Mouse (Mus musculus) c-Kit-positive CD71-positive TER-119-negative erythroid progenitor cells, embryonic 14.5 days (primary cell): ENCODE data around the gene Lypd4.
"Not testable (repeated sequence)": the region's sequence is repeated elsewhere in the genome, so short reads cannot be mapped to it uniquely, and the experiment has no call there.

Experiments
- DNase-seq: peaks from one replicate; pipeline ENCODE4 v3.0.0-alpha.2; 2013; ENCODE audit warnings: low read depth

Lypd4 gene

DNA sequence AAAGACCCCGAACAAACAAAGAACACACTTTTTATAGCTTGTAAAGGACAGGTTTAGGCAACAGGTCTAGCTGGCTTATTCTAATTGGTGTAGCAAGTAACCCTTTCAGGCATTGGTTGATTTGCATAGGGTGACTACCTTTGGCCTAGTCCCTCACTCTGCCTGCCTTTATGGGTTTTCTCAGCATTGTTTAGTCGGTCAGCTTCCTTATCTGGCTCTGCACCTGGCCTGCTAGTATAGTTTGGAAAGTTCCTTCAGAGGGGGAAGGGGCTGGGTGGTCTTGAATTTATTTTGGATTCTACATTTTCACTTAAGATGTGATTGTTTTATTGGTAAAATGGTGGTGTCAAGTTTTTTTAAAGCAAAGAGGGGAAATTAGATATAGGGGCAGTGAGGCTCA is 23.2 kb downstream of the Lypd4 start:
- not testable (repeated sequence) for DNase-seq

GRCm38 (mm10) chr7:24845713-24846112 is 24.0 kb downstream of the Lypd4 start:
- DNase-seq: peak; percentile 55

GRCm38 (mm10) chr7:24845181-24845580 is 24.6 kb downstream of the Lypd4 start:
- no peak for DNase-seq

DNA sequence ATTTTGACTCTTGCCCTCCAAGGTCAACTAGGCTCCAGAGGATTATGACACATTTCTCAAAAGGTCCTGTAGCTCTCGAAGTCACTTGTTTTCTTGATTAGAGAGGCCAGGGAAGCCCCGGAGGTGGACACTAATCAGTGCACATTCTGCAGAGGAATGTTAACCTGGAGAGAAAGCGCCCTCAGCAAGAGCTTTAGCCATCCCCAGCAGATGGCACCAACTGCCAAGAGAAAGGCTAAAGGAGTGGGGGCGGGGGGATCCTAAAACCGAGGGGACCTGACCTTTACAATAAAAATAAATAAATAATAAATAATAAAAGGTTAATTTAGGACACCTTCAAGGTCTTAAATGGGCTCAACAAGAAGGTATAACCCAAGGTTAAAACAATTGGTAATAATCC is 25.6 kb downstream of the Lypd4 start:
- no peak for DNase-seq

- no peak for DNase-seq
Observed at GRCm38 (mm10) chr7:24841009-24841408, 28.7 kb downstream of the Lypd4 start.

GRCm38 (mm10) chr7:24840331-24840730 is 29.4 kb downstream of the Lypd4 start:
- no peak for DNase-seq

GRCm38 (mm10) chr7:24839410-24839808 is 30.3 kb downstream of the Lypd4 start:
- DNase-seq: no peak

DNA sequence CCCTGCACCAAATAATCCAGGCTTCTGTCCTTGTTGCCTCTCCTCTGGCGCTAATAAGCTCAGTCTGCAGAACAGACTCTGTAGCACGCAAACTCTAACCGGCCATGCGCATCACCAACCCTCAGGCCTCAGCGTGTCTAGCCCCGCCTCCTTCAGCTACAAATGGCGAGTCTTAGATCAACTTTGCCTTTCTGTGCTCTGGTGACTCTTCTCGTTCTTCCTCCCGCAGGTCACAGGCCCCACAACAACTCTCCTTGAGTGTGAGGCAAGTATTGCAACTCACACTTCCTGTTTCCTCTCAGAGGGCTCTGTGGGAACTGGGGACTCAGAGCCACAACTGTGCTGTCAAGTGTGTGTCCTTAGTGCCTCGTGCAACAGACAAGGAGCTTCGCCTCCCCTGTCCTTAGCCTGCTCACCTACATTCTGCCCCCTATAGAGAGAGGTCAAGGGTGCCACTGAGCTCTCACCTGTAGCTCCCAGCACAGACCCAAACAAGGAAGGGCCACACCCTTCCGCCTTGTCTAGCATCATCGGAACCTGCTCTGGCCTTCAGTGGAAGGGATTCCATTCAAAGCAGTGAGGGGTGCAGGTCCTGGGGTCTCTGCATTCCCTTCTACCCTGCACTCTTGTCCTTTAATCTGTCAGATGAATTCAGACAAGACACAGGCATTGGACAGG is 30.9 kb downstream of the Lypd4 start:
- DNase-seq: not testable (repeated sequence)

DNA sequence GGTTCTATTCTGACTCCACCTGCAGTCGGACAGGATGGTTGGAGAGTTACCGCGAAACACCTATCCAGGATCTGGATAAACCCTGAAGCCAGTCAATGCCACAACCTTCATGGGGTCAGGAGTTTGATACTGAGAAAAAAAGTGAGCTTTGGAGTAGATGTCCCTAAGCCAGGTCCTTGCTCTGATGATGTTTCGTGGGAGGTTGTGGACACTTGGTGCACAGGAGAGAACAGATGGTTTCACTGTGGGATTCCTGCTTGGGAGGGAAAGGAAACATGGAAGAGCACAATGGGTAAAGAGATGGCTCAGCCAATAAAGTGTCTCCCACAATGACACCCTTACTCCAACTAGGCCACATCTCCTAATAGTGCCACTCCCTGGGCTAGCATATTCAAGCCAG is 42.6 kb downstream of the Lypd4 start:
- DNase-seq: no peak

DNA sequence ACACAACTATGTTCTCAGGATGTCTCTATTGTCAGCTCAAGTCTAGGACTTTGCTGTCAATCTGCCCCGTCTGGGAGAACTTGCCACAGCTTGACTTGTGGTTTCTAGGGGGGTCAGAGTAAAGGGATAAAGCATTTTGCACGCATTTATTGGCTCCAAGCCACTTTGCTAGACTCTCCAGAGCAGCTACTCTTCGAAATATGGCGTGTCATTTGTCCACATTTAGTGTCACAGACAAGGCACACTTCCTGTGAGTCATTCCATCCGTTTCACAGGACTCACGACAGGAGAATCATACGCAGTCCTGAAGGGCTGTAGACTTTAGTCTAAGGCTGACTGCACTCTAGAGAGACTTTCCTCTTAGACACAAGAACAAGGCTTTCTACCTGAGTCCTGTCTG is 45.3 kb downstream of the Lypd4 start:
- DNase-seq: no peak

GRCm38 (mm10) chr7:24817502-24817901 is 52.2 kb downstream of the Lypd4 start:
- DNase-seq: peak; percentile 61
